Mouse (Mus musculus) forebrain, embryonic 14.5 days (tissue): ENCODE data around the gene Lrit3. TPM values are rescaled to one million over a fixed set of nuclear protein-coding genes. Genes with fewer than 3 reads are reported as not detected.

Experiments
- ATAC-seq: fragments of 200-750 bp; cut with Nextera tagmentation; 2 replicates; pipeline ENCODE4 v1.8.0; 2017; ENCODE audit warnings: mild to moderate bottlenecking, moderate library complexity
- DNase-seq: peaks from one replicate; pipeline ENCODE4 v3.0.0-alpha.2; 2015; ENCODE audit warnings: low spot score
- H3K27ac ChIP-seq: fragments of 300-500 bp; sonication (generic); 2 replicates; pipeline ENCODE4 v1.5.1; 2014; ENCODE audit warnings: low read depth, mild to moderate bottlenecking, control low read depth, low read length, moderate library complexity
- H3K27me3 ChIP-seq: fragments of 300-500 bp; sonication (generic); replicated peaks from 2 replicates; pipeline ENCODE4 v1.6.1; 2014; ENCODE audit warnings: low read length, control low read depth, mixed read lengths; ENCODE audit not compliant: control insufficient read depth, insufficient read depth
- H3K36me3 ChIP-seq: fragments of 300-500 bp; sonication (generic); 2 replicates; pipeline ENCODE4 v1.6.1; 2014; ENCODE audit warnings: low read length, control low read depth; ENCODE audit not compliant: control insufficient read depth, insufficient read depth
- H3K4me1 ChIP-seq: fragments of 300-500 bp; sonication (generic); 2 replicates; pipeline ENCODE4 v1.6.1; 2014; ENCODE audit warnings: antibody characterized with exemption, low read length, control low read depth; ENCODE audit not compliant: control insufficient read depth, insufficient read depth
- H3K4me2 ChIP-seq: fragments of 300-500 bp; sonication (generic); 2 replicates; pipeline ENCODE4 v1.6.1; 2014; ENCODE audit warnings: mild to moderate bottlenecking, control low read depth, low read length
- H3K4me3 ChIP-seq: fragments of 300-500 bp; sonication (generic); 2 replicates; pipeline ENCODE4 v1.5.1; 2014; ENCODE audit warnings: low read depth, low read length, control low read depth
- H3K9ac ChIP-seq: fragments of 300-500 bp; sonication (generic); 2 replicates; pipeline ENCODE4 v1.6.1; 2014; ENCODE audit warnings: mild to moderate bottlenecking, low read length, control low read depth, moderate library complexity
- H3K9me3 ChIP-seq: fragments of 300-500 bp; sonication (generic); replicated peaks from 2 replicates; pipeline ENCODE4 v1.6.1; 2016; ENCODE audit warnings: low read length, control low read depth, mixed read lengths; ENCODE audit not compliant: control insufficient read depth
- WGBS: fragments of 180-500 bp; shearing (Covaris S2); extraction: QIAGEN DNeasy Blood & Tissue Kit; methylation state at CpG from one replicate; pipeline ENCODE4 v1.1.7; 2014; 5-methylcytosine and 5-hydroxymethylcytosine counted together
- polyA plus RNA-seq: library from polyadenylated mRNA; unstranded; fragments of >200 nt; fragmentation: Nextera tagmentation; extraction: Ambion mirVana; gene quantifications from 2 replicates; pipeline ENCODE4 v1.2.1, GENCODE M21; 2014

The Lrit3 gene
- polyA plus RNA-seq, result not detected in 2 replicates

GRCm38 (mm10) chr3:129803765-129804164 is at the start of gene Lrit3:
Gene Lrit3 (minus strand): TSS chr3:129804030.
- Histone ChIP-seq H3K36me3 (no peaks in the 10 kb centered on the region), H3K4me2 (no peak within 1 kb of the TSS), H3K27ac (no peak within 1 kb of the TSS), H3K4me1 (no peaks in the 10 kb centered on the region), H3K9ac (no peak within 1 kb of the TSS), H3K9me3 (no peaks in the 10 kb centered on the region), H3K4me3 (no peak within 1 kb of the TSS), H3K27me3 (no peaks in the 10 kb centered on the region)
- 75% methylated on average over 10 of the region's 10 CpGs for WGBS
- DNase-seq, result no peak
- ATAC-seq, result no peak

DNA sequence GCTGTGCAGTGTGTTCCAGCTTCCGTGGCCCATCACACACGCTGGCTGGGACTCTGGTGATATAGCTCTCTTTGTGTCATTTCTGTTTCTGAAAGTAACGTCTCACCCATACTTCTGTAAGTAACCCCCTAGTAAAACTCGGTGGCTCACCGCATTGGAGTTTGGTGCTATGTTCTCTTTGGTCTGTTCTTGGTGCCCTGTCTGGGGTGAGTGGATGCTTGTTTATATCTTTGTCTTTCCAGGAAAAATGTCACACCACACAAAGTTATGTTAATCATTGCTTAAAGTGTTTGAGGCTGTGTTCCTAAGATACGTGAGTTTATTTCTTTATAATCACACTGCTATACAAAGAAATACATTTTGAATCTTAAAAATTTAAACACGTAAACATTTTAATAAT is 43.0 kb upstream of the Lrit3 start:
- H3K4me3 ChIP-seq, result no peak overlapping the region
- H3K9ac ChIP-seq, result no peak overlapping the region
- ATAC-seq (no peak), DNase-seq (no peak)
- H3K4me2 ChIP-seq, result no peak overlapping the region
- no peaks in the 10 kb centered on the region for H3K4me1 ChIP-seq
- H3K27ac ChIP-seq, result no peak overlapping the region
- WGBS, result 84% methylated on average over 7 of the region's 7 CpGs
- H3K27me3 ChIP-seq, result no peaks in the 10 kb centered on the region
- H3K9me3 ChIP-seq, result no peaks in the 10 kb centered on the region
- no peaks in the 10 kb centered on the region for H3K36me3 ChIP-seq

GRCm38 (mm10) chr3:129845868-129846267 is 42.0 kb upstream of the Lrit3 start:
- H3K27ac ChIP-seq, result no peak overlapping the region
- H3K27me3 ChIP-seq, result no peaks in the 10 kb centered on the region
- no peak overlapping the region for H3K4me2 ChIP-seq
- H3K9me3 ChIP-seq, result no peaks in the 10 kb centered on the region
- DNase-seq, result no peak
- H3K36me3 ChIP-seq, result no peaks in the 10 kb centered on the region
- H3K4me1 ChIP-seq, result no peaks in the 10 kb centered on the region
- 86% methylated on average over 2 of the region's 2 CpGs for WGBS
- no peak overlapping the region for H3K9ac ChIP-seq
- no peak overlapping the region for H3K4me3 ChIP-seq
- no peak for ATAC-seq

DNA sequence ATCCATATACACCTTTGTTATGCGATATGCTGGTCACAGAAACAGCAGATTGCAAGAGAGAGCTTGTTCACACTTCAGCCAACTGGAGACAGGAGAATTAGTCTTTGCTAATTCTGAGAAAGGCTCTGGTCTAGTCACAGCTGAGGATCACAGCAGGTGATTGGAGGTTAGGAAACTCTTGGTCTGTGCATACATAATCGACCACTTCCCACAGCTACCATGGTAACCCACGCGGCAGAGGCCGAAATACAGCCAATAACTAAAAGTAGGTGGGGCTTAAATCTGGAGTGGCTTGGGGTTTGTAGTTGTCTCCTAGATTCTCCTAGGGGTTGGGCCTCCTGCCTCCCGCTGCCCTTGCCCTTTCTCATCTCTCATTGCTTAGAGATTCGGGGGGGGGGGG is 34.2 kb upstream of the Lrit3 start:
- no peak for DNase-seq
- 59% methylated on average over 7 of the region's 7 CpGs for WGBS
- ATAC-seq, result no peak
- Histone ChIP-seq H3K36me3 (no peaks in the 10 kb centered on the region), H3K4me2 (no peak overlapping the region), H3K9ac (no peak overlapping the region), H3K4me3 (no peak overlapping the region), H3K4me1 (no peaks in the 10 kb centered on the region), H3K9me3 (no peaks in the 10 kb centered on the region), H3K27me3 (no peaks in the 10 kb centered on the region), H3K27ac (no peak overlapping the region)

- H3K4me3 ChIP-seq, result no peak overlapping the region
- no peak overlapping the region for H3K27ac ChIP-seq
- no peak overlapping the region for H3K9ac ChIP-seq
- H3K36me3 ChIP-seq, result no peaks in the 10 kb centered on the region
- no peaks in the 10 kb centered on the region for H3K9me3 ChIP-seq
- H3K27me3 ChIP-seq, result no peaks in the 10 kb centered on the region
- no peaks in the 10 kb centered on the region for H3K4me1 ChIP-seq
- DNase-seq (no peak), ATAC-seq (no peak)
- 92% methylated on average over 6 of the region's 6 CpGs for WGBS
- H3K4me2 ChIP-seq, result no peak overlapping the region
Observed at GRCm38 (mm10) chr3:129836965-129837364, 33.1 kb upstream of the Lrit3 start.

- Histone ChIP-seq H3K9ac (no peak overlapping the region), H3K4me2 (no peak overlapping the region), H3K4me3 (no peak overlapping the region), H3K9me3 (no peaks in the 10 kb centered on the region), H3K36me3 (no peaks in the 10 kb centered on the region), H3K27me3 (no peaks in the 10 kb centered on the region), H3K4me1 (no peaks in the 10 kb centered on the region), H3K27ac (no peak overlapping the region)
- ATAC-seq (no peak), DNase-seq (no peak)
- 10% methylated on average over 11 of the region's 11 CpGs for WGBS
Observed at GRCm38 (mm10) chr3:129836051-129836697, 32.3 kb upstream of the Lrit3 start.

GRCm38 (mm10) chr3:129835388-129835934 is 31.6 kb upstream of the Lrit3 start, which contains the start of gene Cfi:
Gene Cfi (plus strand): TSS chr3:129835884.
- Histone ChIP-seq H3K27ac (no peak within 1 kb of the TSS), H3K27me3 (no peaks in the 10 kb centered on the region), H3K4me3 (no peak within 1 kb of the TSS), H3K4me2 (no peak within 1 kb of the TSS), H3K9ac (no peak within 1 kb of the TSS), H3K4me1 (no peaks in the 10 kb centered on the region), H3K36me3 (no peaks in the 10 kb centered on the region), H3K9me3 (no peaks in the 10 kb centered on the region)
- no peak for DNase-seq
- WGBS, result 72% methylated on average over 6 of the region's 6 CpGs
- no peak for ATAC-seq

DNA sequence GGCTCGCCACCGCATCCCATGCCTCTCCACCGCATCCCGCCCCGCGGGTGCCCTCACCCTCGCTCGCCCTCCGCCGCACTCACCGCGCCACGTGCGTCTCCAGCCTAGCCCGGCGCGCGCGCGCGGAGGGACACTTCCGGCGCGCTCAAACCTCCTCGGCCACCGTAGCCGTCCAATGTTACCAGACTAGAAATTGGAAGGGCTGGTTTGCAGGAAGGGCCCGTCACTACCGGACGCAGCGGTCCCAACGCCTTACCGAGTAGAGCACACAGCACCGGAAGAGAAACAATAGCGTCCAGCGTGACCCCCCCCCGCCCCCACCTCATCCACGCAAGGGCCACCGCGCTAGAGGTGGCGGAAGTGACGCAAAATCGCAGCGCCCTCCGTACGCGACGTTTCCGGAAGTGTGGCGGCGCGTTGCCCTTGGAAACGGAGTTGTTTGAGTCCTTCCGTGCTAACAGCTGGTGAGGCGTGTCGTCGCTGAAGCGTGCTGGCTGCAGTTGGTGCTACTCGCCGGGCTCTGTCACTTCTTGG is 27.3 kb upstream of the Lrit3 start, which contains the start of gene Gar1:
Gene Gar1, minus strand, starts transcription at position 362 of the 534 bp plus-strand sequence.
- Histone ChIP-seq H3K4me3 (peak within 1 kb of the TSS; percentile 75), H3K9me3 (no peaks in the 10 kb centered on the region), H3K4me2 (peak within 1 kb of the TSS; percentile 69), H3K9ac (peak within 1 kb of the TSS; percentile 72), H3K27ac (peak within 1 kb of the TSS; percentile 91), H3K4me1 (peaks cover 8% of the 10 kb centered on the region), H3K27me3 (no peaks in the 10 kb centered on the region), H3K36me3 (peaks cover 13% of the 10 kb centered on the region)
- DNase-seq, result peak; percentile 99
- WGBS, result under 1% methylated on average over 60 of the region's 60 CpGs
- ATAC-seq, result peak; percentile 97

- H3K4me1 ChIP-seq, result peaks cover 8% of the 10 kb centered on the region
- 0% methylated on average over 45 of the region's 45 CpGs for WGBS
- H3K4me3 ChIP-seq, result peak overlapping the region; percentile 75
- no peaks in the 10 kb centered on the region for H3K27me3 ChIP-seq
- peak overlapping the region; percentile 91; the same call in 1 of the 2 replicates for H3K27ac ChIP-seq
- H3K9ac ChIP-seq, result peak overlapping the region; percentile 72
- no peak for DNase-seq
- H3K9me3 ChIP-seq, result no peaks in the 10 kb centered on the region
- no peak for ATAC-seq
- H3K4me2 ChIP-seq, result peak overlapping the region; percentile 69
- peaks cover 17% of the 10 kb centered on the region for H3K36me3 ChIP-seq
Observed at GRCm38 (mm10) chr3:129830626-129831025, 26.8 kb upstream of the Lrit3 start.
